Mouse (Mus musculus) thymus, adult 2 months (tissue): ENCODE measurements around the gene Phykpl. TPM values are rescaled to one million over a fixed set of nuclear protein-coding genes. Genes with fewer than 3 reads are reported as not detected.
"Not testable (repeated sequence)": the region's sequence is repeated elsewhere in the genome, so short reads cannot be mapped to it uniquely, and the experiment has no call there.

ENCODE experiments used
- DNase-seq: peaks from one replicate; pipeline ENCODE4 v3.0.0; 2021
- H3K27ac ChIP-seq: fragments of 200-500 bp; 2 replicates; pipeline ENCODE4 v1.5.1; 2012; ENCODE audit warnings: low read length, control low read depth; ENCODE audit not compliant: control insufficient read depth, insufficient read depth
- H3K27me3 ChIP-seq: fragments of 200-500 bp; 2 replicates; pipeline ENCODE4 v1.6.1; 2012; ENCODE audit warnings: mild to moderate bottlenecking, low read length, moderate library complexity, mixed read lengths; ENCODE audit not compliant: control insufficient read depth, insufficient read depth
- H3K36me3 ChIP-seq: fragments of 200-500 bp; 2 replicates; pipeline ENCODE4 v1.6.1; 2012; ENCODE audit warnings: mild to moderate bottlenecking, low read length, moderate library complexity; ENCODE audit not compliant: control insufficient read depth, insufficient read depth
- H3K4me1 ChIP-seq: fragments of 200-500 bp; replicated peaks from 2 replicates; pipeline ENCODE4 v1.6.1; 2012; ENCODE audit warnings: low read length; ENCODE audit not compliant: control insufficient read depth, insufficient read depth
- H3K4me3 ChIP-seq: fragments of 200-500 bp; 2 replicates; pipeline ENCODE4 v1.5.1; 2012; ENCODE audit warnings: mild to moderate bottlenecking, low read length, control low read depth, moderate library complexity; ENCODE audit not compliant: control insufficient read depth, insufficient read depth
- CTCF ChIP-seq: fragments of 200-500 bp; IDR thresholded peaks from 2 replicates; pipeline ENCODE4 v1.5.1; 2012; ENCODE audit warnings: mild to moderate bottlenecking, control low read depth, low read length, moderate library complexity, borderline replicate concordance; ENCODE audit not compliant: control insufficient read depth, poor library complexity, insufficient read depth; ENCODE audit errors: extremely low read depth
- POLR2A ChIP-seq: fragments of 200-500 bp; IDR thresholded peaks from 2 replicates; pipeline ENCODE4 v1.6.1; 2012; ENCODE audit warnings: mild to moderate bottlenecking, low read length, control low read depth, moderate library complexity; ENCODE audit not compliant: control insufficient read depth, poor library complexity, insufficient read depth; ENCODE audit errors: extremely low read depth
- WGBS: fragments of 180-500 bp; shearing (Covaris S2); methylation state at CpG from one replicate; pipeline ENCODE4 v1.1.7; 2018; 5-methylcytosine and 5-hydroxymethylcytosine counted together
- polyA plus RNA-seq: library from polyadenylated mRNA; depleted of rRNA; stranded (reverse); fragments of >200 nt; gene quantifications from 2 replicates; pipeline ENCODE4 v1.2.3, GENCODE M21; 2012

Phykpl gene
- polyA plus RNA-seq, 1 experiment, result 21.8 TPM

DNA sequence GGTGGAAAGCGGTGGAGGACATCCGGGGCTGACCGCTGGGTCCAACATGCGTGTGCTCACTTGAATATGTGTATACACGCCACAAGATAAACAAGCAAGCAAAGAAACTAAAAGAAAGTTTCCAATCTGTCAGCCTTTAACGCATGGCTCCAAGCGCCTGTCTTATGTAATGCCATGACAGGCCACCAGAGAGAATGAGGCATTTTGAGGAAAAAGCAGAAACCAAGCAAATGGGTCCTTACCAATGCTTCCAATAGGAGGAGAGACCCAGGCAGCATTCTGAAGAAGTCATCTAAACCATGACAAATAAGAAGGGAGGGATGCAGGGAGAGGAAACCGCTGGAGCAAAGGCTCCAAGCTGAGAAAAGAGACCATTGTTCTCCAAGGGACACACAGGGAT, 29.7 kb downstream of the Phykpl start:
- no peak overlapping the region for H3K27ac ChIP-seq
- H3K4me1 ChIP-seq, result peaks cover 19% of the 10 kb centered on the region
- no peak for DNase-seq
- 95% methylated on average over 8 of the region's 8 CpGs for WGBS
- TF ChIP-seq POLR2A (no peak), CTCF (no peak)
- H3K36me3 ChIP-seq, result no peaks in the 10 kb centered on the region
- H3K27me3 ChIP-seq, result no peaks in the 10 kb centered on the region
- no peak overlapping the region for H3K4me3 ChIP-seq

DNA sequence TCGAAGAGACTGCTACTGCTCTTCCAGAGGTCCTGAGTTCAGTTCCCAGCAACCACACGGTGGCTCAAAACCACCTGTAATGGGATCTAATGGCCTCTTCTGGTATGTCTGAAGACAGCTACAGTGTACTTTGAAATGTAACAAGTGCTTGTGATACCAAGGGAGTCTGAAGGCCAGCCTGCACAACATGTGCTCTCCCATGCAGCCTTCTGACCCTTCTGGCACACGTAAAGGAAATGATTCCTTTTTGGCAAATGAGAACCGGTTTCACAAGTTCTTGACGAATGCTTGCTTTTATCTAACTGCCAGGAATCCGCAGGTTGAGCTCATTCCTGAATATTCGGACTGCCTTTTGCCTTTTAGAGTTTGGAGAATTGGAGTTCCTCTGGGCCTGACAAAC, 30.6 kb downstream of the Phykpl start:
- no peak for TF ChIP-seq POLR2A
- TF ChIP-seq CTCF, result no peak
- Histone ChIP-seq H3K27me3 (no peaks in the 10 kb centered on the region), H3K4me3 (no peak overlapping the region; the same call in 1 of the 2 replicates), H3K4me1 (peaks cover 13% of the 10 kb centered on the region), H3K36me3 (no peaks in the 10 kb centered on the region), H3K27ac (peak overlapping the region; percentile 66)
- no peak for DNase-seq
- WGBS, result 32% methylated on average over 7 of the region's 7 CpGs

- TF ChIP-seq POLR2A, result peak; percentile 85; the same call in 1 of the 2 replicates
- no peak for TF ChIP-seq CTCF
- H3K4me1 ChIP-seq, result peaks cover 13% of the 10 kb centered on the region
- peak; percentile 71 for DNase-seq
- H3K4me3 ChIP-seq, result peak overlapping the region; percentile 54
- H3K27me3 ChIP-seq, result no peaks in the 10 kb centered on the region
- WGBS, result 1% methylated on average over 14 of the region's 14 CpGs
- peak overlapping the region; percentile 66; the same call in 1 of the 2 replicates for H3K27ac ChIP-seq
- no peaks in the 10 kb centered on the region for H3K36me3 ChIP-seq
These were observed 31.0 kb downstream of the Phykpl start for GRCm38 (mm10) chr11:51615601-51616000.

DNA sequence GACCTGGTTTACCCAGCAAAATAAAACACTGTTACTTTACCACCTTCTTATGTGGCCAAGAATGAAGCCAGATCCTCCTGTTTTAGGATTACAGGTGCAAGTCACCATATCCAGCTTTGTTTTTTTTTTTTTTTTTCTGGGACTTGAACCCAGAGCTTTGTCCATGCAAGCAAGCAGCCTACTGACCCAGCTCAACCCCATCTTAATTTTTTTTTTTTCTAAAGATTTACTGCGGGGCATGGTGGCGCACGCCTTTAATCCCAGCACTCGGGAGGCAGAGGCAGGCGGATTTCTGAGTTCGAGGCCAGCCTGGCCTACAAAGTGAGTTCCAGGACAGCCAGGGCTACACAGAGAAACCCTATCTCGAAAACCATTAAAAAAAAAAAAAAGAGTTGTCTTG, 31.6 kb downstream of the Phykpl start:
- 87% methylated on average over 7 of the region's 7 CpGs for WGBS
- H3K27me3 ChIP-seq, H3K36me3 ChIP-seq, DNase-seq, H3K27ac ChIP-seq, H3K4me3 ChIP-seq: not testable (repeated sequence)
- H3K4me1 ChIP-seq, result peaks cover 15% of the 10 kb centered on the region

- no peaks in the 10 kb centered on the region for H3K36me3 ChIP-seq
- no peaks in the 10 kb centered on the region for H3K27me3 ChIP-seq
- TF ChIP-seq POLR2A (no peak), CTCF (no peak)
- no peak overlapping the region for H3K4me3 ChIP-seq
- DNase-seq, result peak; percentile 84
- 0% methylated on average over 4 of the region's 4 CpGs for WGBS
- H3K4me1 ChIP-seq, result peaks cover 15% of the 10 kb centered on the region
- H3K27ac ChIP-seq, result no peak overlapping the region
These were observed 33.1 kb downstream of the Phykpl start for GRCm38 (mm10) chr11:51617693-51618092.

DNA sequence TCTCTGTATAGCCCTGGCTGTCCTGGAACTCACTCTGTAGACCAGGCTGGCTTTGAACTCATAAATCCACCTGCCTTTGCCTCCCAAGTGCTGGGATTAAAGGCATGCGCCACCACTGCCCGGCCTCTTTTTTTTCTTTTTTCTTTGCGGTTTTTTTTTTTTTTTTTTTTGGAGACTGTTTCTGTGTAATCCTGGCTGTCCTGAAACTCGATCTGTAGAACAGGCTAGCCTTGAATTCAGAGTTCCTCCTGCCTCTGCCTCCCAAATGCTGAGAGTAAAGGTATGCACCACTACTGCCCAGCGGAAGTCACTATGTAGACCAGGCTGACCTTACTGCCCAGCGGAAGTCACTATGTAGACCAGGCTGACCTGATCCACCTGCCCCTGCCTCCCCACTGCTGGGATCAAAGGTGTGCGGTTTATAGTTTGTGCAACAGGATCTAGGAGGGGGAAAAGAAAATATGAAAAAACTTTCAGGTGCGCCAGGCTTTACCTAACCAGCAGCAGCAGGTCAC, 34.4 kb downstream of the Phykpl start:
- Histone ChIP-seq H3K27ac (peak overlapping the region; percentile 26; the same call in 1 of the 2 replicates), H3K4me1 (peaks cover 15% of the 10 kb centered on the region)
- 29% methylated on average over 8 of the region's 8 CpGs for WGBS

GRCm38 (mm10) chr11:51619409-51620060, 35.0 kb downstream of the Phykpl start, which contains the start of gene Nhp2:
Nhp2 (plus strand) TSS chr11:51619735.
- Histone ChIP-seq H3K36me3 (peaks cover 15% of the 10 kb centered on the region), H3K27me3 (no peaks in the 10 kb centered on the region), H3K27ac (peak within 1 kb of the TSS; percentile 26; the same call in 1 of the 2 replicates), H3K4me3 (peak within 1 kb of the TSS; percentile 100), H3K4me1 (peaks cover 15% of the 10 kb centered on the region)
- WGBS, result under 1% methylated on average over 51 of the region's 51 CpGs
- peak; percentile 84 for DNase-seq
- peak; percentile 48; the same call in 1 of the 2 replicates for TF ChIP-seq POLR2A
- 0 out of 2 replicates have a peak, but pooled peaks have one; percentile 24 for TF ChIP-seq CTCF

More for the DNA sequence above, 34.4 kb downstream of the Phykpl start:
- peak; percentile 23 for DNase-seq
- peak overlapping the region; percentile 100 for H3K4me3 ChIP-seq
- H3K27me3 ChIP-seq, result no peaks in the 10 kb centered on the region
- TF ChIP-seq CTCF (no peak), POLR2A (no peak)
- H3K36me3 ChIP-seq, result peaks cover 9% of the 10 kb centered on the region
